Mouse (Mus musculus) limb, embryonic 12.5 days (tissue): ENCODE results near the gene Cldn7. TPM values are rescaled to one million over a fixed set of nuclear protein-coding genes. Genes with fewer than 3 reads are reported as not detected.
A peak's percentile ranks its signal among the peaks of the same experiment; 100 is the strongest.

Experiments used
- ATAC-seq: fragments of 200-750 bp; cut with Nextera tagmentation; 2 replicates; pipeline ENCODE4 v1.8.0; 2017; ENCODE audit warnings: low read depth, moderate TSS enrichment; ENCODE audit not compliant: insufficient number of reproducible peaks, insufficient read depth, low FRiP score, low TSS enrichment
- H3K27ac ChIP-seq: fragments of 300-500 bp; sonication (generic); 2 replicates; pipeline ENCODE4 v1.5.1; 2016; ENCODE audit warnings: mild to moderate bottlenecking, moderate library complexity
- H3K27me3 ChIP-seq: fragments of 300-500 bp; sonication (generic); 2 replicates; pipeline ENCODE4 v1.6.1; 2016; ENCODE audit warnings: mild to moderate bottlenecking, moderate library complexity
- H3K36me3 ChIP-seq: fragments of 300-500 bp; sonication (generic); 2 replicates; pipeline ENCODE4 v1.6.1; 2016; ENCODE audit warnings: mild to moderate bottlenecking, moderate library complexity
- H3K4me1 ChIP-seq: fragments of 300-500 bp; sonication (generic); replicated peaks from 2 replicates; pipeline ENCODE4 v1.6.1; 2016
- H3K4me2 ChIP-seq: fragments of 300-500 bp; sonication (generic); 2 replicates; pipeline ENCODE4 v1.6.1; 2016; ENCODE audit warnings: mild to moderate bottlenecking, moderate library complexity
- H3K4me3 ChIP-seq: fragments of 300-500 bp; sonication (generic); replicated peaks from 2 replicates; pipeline ENCODE4 v1.5.1; 2016; ENCODE audit warnings: mild to moderate bottlenecking
- H3K9ac ChIP-seq: fragments of 300-500 bp; sonication (generic); replicated peaks from 2 replicates; pipeline ENCODE4 v1.6.1; 2016; ENCODE audit warnings: mild to moderate bottlenecking, moderate library complexity
- H3K9me3 ChIP-seq: fragments of 300-500 bp; sonication (generic); 2 replicates; pipeline ENCODE4 v1.6.1; 2016; ENCODE audit warnings: mild to moderate bottlenecking, moderate library complexity
- WGBS: fragments of 180-500 bp; shearing (Covaris S2); methylation state at CpG from one replicate; pipeline ENCODE4 v1.1.7; 2016; 5-methylcytosine and 5-hydroxymethylcytosine counted together
- polyA plus RNA-seq: library from polyadenylated mRNA; unstranded; fragments of >200 nt; fragmentation: Nextera tagmentation; extraction: Ambion mirVana; gene quantifications from 2 replicates; pipeline ENCODE4 v1.2.1, GENCODE M21; 2016

Gene Cldn7
- polyA plus RNA-seq, 1 experiment from 2014 or later = 18.1 TPM

DNA sequence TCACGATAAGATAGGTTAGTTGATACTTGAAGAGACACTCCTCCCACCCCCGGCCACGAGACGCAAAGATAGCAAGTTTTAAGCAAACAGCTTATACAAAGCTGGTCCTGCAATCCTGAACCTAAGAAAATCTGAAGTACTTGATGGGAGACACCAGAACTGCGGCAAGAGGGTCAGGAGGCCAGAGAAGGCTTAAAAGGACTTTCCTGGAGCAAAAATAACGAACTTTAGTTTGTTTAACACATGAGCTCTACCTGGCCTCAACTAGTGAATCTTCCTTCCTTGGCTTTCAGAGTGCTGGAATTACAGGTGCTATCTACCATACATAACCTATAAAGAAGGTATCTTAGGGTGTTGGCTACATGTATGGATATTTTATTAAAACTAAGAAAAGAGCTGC, 29.9 kb upstream of the Cldn7 start:
- WGBS = 21% methylated on average over 6 of the region's 6 CpGs
- H3K9ac ChIP-seq = no peak overlapping the region
- peaks cover 18% of the 10 kb centered on the region for H3K27me3 ChIP-seq
- H3K27ac ChIP-seq = no peak overlapping the region
- no peaks in the 10 kb centered on the region for H3K9me3 ChIP-seq
- peaks cover 36% of the 10 kb centered on the region for H3K4me1 ChIP-seq
- H3K4me3 ChIP-seq = peak overlapping the region; percentile 19
- ATAC-seq = no peak
- no peaks in the 10 kb centered on the region for H3K36me3 ChIP-seq
- H3K4me2 ChIP-seq = peak overlapping the region; percentile 100

DNA sequence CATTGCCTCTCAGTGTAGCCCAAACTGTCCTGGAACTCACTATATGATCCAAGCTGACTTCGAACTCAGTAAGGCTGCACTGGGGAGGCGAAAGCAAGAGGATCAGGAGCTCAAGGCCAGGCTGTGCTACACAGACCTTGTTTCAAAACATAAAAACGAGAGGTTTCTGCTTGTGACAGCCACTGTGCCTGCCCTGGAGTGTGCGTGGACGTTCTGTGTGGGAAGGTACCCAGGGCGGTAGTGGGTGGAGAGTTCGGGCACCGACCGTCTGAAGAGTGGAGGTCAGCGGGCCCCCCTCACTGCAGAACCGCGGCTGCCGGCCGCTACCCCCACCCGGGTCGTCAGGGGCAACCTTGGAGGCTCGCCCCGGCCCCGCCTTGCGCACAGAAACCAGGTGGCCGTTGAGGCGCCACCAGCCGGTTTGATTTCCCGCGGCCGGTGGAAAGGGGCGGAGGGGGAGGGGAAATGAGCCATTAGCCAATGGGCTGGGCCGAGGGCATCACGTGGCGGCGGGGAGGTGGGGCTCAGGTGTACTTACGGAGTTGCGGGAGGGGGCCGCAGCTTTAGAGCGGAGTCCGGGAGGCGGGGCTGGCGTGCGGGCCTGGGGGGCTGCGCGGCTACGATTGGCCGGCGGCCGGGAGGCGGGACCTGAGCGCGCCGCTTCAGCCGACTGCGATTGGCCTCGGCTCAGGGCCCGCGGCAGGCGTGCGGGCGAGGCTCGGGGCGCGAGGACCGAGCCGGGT, 29.3 kb upstream of the Cldn7 start, which contains the start of gene Ybx2:
Gene Ybx2 (plus strand): TSS at position 660 of the 743 bp plus-strand sequence.
- Histone ChIP-seq H3K36me3 (no peaks in the 10 kb centered on the region), H3K4me1 (peaks cover 36% of the 10 kb centered on the region), H3K9me3 (no peaks in the 10 kb centered on the region), H3K27me3 (peaks cover 18% of the 10 kb centered on the region), H3K4me2 (peak within 1 kb of the TSS; percentile 100), H3K4me3 (peak within 1 kb of the TSS; percentile 70), H3K27ac (peak within 1 kb of the TSS; percentile 56; the same call in 1 of the 2 replicates), H3K9ac (peak within 1 kb of the TSS; percentile 75)
- peak; percentile 89 for ATAC-seq
- WGBS = 2% methylated on average over 54 of the region's 62 CpGs

DNA sequence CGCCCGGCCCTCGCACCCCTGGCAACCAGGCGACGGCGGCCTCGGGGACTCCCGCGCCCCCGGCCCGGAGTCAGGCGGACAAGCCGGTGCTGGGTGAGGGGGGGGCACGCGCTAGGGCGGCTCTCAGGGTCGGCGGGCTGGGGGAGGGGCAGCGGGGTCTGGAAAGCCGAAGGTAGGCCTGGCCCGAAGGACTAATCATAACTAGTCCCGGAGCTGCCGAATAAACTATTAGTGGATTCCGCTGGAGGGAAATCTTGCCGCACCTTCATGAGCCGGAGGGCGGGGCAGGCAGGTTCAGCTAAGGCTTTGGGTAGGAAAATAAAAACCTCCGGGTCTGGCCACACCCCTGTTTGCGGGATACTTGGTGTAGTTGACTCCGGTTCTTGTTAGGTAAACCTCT, 28.4 kb upstream of the Cldn7 start:
- Histone ChIP-seq H3K27me3 (peaks cover 18% of the 10 kb centered on the region), H3K9ac (peak overlapping the region; percentile 75), H3K4me2 (peak overlapping the region; percentile 100), H3K4me3 (peak overlapping the region; percentile 70), H3K4me1 (peaks cover 36% of the 10 kb centered on the region), H3K9me3 (no peaks in the 10 kb centered on the region), H3K36me3 (0 out of 2 replicates have a peak, but pooled peaks cover 2% of the 10 kb centered on the region), H3K27ac (0 out of 2 replicates have a peak overlapping the region, but pooled peaks have one; percentile 17)
- no peak for ATAC-seq
- WGBS = under 1% methylated on average over 30 of the region's 30 CpGs

DNA sequence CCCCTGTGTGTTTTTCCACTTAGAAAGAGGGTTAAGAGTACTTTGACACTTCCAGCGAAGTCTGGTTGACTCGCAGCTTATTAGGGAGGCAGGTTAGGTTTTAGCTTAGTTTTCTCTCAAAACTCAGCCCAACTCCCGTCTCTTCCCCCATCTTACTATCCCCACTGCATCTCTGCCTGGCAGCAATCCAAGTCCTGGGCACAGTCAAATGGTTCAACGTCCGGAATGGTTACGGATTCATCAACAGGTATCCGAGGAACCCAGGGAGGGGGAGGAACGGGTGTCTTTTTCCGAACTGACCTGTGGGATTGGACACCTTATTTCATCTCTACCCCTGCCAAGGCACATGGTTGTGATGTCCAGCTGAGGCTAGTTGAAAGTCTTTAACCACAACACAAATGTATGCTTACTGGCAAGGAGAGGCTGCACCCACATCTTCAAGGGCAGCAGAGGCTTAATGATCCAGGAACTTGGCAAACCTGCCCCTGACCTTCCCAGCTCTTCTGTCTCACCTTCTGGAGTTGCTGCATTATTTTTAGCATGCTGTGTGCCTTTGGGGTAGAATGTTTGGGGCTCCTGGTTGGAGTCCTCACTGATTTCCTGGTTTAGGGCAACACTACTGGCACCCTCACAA, 27.7 kb upstream of the Cldn7 start:
- Histone ChIP-seq H3K27ac (no peak overlapping the region), H3K36me3 (peaks cover 7% of the 10 kb centered on the region; the same call in 1 of the 2 replicates), H3K4me1 (peaks cover 39% of the 10 kb centered on the region), H3K27me3 (peaks cover 18% of the 10 kb centered on the region), H3K9me3 (no peaks in the 10 kb centered on the region), H3K9ac (peak overlapping the region; percentile 75; the same call in 1 of the 2 replicates), H3K4me3 (peak overlapping the region; percentile 70), H3K4me2 (peak overlapping the region; percentile 100)
- 44% methylated on average over 9 of the region's 9 CpGs for WGBS
- no peak for ATAC-seq

DNA sequence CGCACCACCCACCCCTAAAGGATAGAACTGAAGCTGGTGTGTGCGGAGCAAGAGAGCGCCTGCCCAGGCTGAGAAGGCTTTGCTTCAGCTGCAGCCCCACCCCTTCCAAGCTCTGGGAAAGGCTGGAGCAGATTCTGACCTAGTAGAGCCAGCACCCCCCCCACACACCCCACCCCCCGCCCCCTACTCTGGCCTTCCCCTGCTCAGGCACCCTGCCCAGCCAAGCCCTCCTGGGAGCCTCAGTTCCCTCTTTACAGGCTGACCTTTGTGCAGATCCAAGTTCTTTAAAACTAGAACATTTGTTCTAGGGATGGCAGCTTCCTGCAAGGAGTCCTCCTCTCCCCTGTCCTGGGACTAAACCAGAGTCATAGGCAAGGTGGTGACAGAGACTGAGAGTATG, 27.2 kb upstream of the Cldn7 start:
- Histone ChIP-seq H3K27ac (no peak overlapping the region), H3K4me1 (peaks cover 39% of the 10 kb centered on the region), H3K9ac (no peak overlapping the region; the same call in 1 of the 2 replicates), H3K27me3 (peaks cover 18% of the 10 kb centered on the region), H3K9me3 (no peaks in the 10 kb centered on the region), H3K4me2 (peak overlapping the region; percentile 100), H3K4me3 (peak overlapping the region; percentile 70; the same call in 1 of the 2 replicates), H3K36me3 (peaks cover 13% of the 10 kb centered on the region; the same call in 1 of the 2 replicates)
- no peak for ATAC-seq
- 43% methylated on average over 3 of the region's 4 CpGs for WGBS

DNA sequence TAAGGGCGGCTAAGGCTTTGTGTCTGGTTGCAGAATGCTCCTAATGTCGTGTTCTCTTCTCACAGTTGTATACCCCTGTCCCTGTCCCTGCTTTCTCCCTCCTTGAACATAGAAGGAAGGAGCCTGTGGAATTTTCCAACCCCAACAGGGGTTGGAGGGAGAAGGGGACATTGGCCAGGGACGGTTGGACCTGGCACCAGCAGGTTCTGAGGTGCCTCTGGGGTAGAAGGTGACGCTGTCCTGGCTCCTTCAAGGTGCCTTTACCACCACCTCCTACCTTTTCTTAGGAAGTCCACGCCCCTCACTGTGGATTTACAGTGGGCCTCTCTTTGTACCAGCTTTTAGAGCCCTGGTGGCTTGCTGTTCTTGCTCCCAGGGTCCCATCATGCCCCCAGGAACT, 26.7 kb upstream of the Cldn7 start:
- Histone ChIP-seq H3K27me3 (peaks cover 18% of the 10 kb centered on the region), H3K36me3 (peaks cover 17% of the 10 kb centered on the region), H3K4me3 (no peak overlapping the region), H3K4me2 (peak overlapping the region; percentile 100; the same call in 1 of the 2 replicates), H3K27ac (no peak overlapping the region), H3K4me1 (peaks cover 39% of the 10 kb centered on the region), H3K9me3 (no peaks in the 10 kb centered on the region), H3K9ac (peak overlapping the region; percentile 23; the same call in 1 of the 2 replicates)
- WGBS = 68% methylated on average over 5 of the region's 5 CpGs
- ATAC-seq = no peak

DNA sequence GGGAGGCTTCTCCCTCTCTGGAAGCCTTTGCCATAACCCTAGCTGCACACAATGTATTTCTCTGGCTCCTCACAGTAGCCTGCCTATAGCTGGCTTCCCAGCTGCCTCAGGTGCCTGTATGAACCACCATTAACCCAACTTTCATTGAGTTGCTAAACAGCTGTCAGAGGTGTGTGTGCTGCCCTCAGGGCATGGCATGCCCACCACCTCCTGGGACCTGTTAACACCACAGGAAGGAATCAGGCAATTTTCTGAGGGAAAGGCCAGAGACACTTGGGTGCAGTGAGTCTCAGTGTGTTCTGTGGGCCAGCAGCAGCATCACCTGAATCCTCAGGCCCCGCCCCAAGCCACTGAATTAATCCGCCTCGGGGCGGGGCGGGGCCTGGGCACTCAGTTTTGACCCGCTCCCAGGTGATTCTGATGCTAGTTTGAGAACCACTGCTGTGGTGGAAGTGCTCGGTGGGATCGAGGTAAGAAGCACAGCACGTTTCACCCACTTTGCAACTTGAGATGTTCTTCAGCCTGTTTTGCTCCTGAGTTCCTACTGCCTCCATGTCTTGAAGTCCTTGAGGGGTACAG, 26.1 kb upstream of the Cldn7 start:
- peak overlapping the region; percentile 23; the same call in 1 of the 2 replicates for H3K9ac ChIP-seq
- peaks cover 18% of the 10 kb centered on the region for H3K27me3 ChIP-seq
- ATAC-seq = no peak
- WGBS = 26% methylated on average over 9 of the region's 9 CpGs
- no peaks in the 10 kb centered on the region for H3K9me3 ChIP-seq
- H3K27ac ChIP-seq = no peak overlapping the region
- peaks cover 39% of the 10 kb centered on the region for H3K4me1 ChIP-seq
- H3K4me3 ChIP-seq = peak overlapping the region; percentile 12; the same call in 1 of the 2 replicates
- peaks cover 24% of the 10 kb centered on the region for H3K36me3 ChIP-seq
- H3K4me2 ChIP-seq = peak overlapping the region; percentile 17; the same call in 1 of the 2 replicates

DNA sequence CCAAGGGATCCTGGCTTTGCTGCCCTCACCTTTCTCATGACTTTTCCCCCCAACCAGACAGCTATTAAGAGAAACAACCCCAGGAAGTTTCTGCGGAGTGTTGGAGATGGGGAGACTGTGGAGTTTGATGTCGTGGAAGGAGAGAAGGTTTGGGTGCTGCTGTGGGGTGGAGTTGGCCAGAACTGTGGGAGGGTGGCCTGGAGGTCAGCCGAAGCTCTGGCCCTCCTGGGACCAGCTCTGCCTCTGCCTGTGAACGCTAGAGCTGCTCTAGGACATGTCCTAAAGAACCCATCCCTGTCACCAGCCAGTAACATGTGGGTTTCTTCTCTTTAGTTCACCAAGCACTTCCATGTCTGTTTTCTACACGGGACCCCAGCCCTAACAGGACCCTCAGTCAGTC, 25.4 kb upstream of the Cldn7 start:
- Histone ChIP-seq H3K9ac (no peak overlapping the region), H3K27ac (no peak overlapping the region), H3K4me1 (peaks cover 39% of the 10 kb centered on the region), H3K9me3 (no peaks in the 10 kb centered on the region), H3K36me3 (peaks cover 30% of the 10 kb centered on the region), H3K4me2 (no peak overlapping the region), H3K27me3 (peaks cover 18% of the 10 kb centered on the region), H3K4me3 (no peak overlapping the region)
- WGBS = 67% methylated on average over 5 of the region's 5 CpGs
- ATAC-seq = no peak

DNA sequence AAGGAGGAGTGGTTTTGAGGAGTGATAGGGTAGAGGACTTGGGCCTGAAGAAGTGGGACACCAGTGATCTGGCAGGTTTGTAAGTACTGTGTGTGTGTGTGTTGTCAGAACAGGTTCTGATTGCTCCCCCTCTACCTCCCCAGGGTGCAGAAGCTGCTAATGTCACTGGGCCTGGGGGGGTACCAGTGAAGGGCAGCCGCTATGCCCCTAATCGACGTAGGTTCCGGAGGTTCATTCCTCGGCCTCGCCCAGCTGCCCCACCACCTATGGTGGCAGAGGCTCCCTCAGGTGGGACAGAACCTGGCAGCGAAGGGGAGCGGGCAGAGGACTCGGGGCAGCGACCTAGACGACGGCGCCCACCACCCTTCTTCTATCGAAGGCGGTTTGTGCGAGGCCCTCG, 24.8 kb upstream of the Cldn7 start:
- Histone ChIP-seq H3K9me3 (no peaks in the 10 kb centered on the region), H3K27me3 (peaks cover 18% of the 10 kb centered on the region), H3K27ac (no peak overlapping the region), H3K36me3 (peaks cover 35% of the 10 kb centered on the region), H3K9ac (no peak overlapping the region), H3K4me3 (no peak overlapping the region), H3K4me1 (peaks cover 39% of the 10 kb centered on the region), H3K4me2 (no peak overlapping the region)
- 97% methylated on average over 17 of the region's 17 CpGs for WGBS
- no peak for ATAC-seq

DNA sequence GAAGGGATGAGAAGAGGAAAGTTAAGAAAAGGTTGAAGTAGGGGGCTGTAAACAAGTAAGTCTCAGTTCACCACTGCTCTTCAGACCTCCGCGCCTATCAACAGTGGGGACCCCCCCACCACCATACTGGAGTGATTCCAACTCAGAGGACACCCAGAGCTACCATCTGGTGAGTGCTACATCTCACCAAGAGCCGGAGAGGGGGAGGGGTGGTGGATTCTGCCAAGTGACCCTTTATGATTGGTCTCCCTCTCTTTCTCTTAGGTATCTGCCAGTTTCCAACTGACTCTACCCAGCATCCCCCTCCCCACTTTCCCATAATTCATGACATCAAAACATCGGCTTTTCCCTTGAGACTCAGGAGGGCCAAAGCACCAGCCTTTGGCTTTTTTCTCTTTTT, 23.6 kb upstream of the Cldn7 start:
- Histone ChIP-seq H3K4me1 (peaks cover 37% of the 10 kb centered on the region), H3K4me3 (no peak overlapping the region), H3K9ac (no peak overlapping the region; the same call in 1 of the 2 replicates), H3K27me3 (peaks cover 14% of the 10 kb centered on the region), H3K9me3 (no peaks in the 10 kb centered on the region), H3K27ac (no peak overlapping the region), H3K4me2 (no peak overlapping the region), H3K36me3 (peaks cover 48% of the 10 kb centered on the region)
- no peak for ATAC-seq
- 77% methylated on average over 4 of the region's 4 CpGs for WGBS

DNA sequence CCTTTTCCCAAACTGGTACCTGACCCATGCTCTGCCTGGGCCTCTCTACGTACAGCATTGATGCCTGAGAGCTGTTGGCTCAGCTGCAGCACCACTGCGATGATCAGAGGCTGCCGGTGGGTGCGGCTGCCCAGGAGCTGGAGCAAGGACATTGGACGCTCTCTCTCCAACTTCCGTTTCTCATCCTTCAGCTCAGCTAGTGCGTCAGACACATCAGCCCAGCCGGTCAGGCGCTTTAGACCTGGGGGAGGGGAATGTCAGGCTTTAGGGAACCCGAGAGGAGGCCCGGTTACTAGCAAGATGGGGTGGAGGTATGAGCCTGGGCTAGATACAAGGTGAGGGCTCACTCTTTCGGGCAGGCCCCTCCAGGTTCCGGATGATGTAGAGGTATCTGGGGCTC, 19.4 kb upstream of the Cldn7 start:
- H3K4me2 ChIP-seq = no peak overlapping the region
- no peak overlapping the region for H3K9ac ChIP-seq
- H3K27ac ChIP-seq = no peak overlapping the region
- no peaks in the 10 kb centered on the region for H3K9me3 ChIP-seq
- no peaks in the 10 kb centered on the region for H3K27me3 ChIP-seq
- 72% methylated on average over 13 of the region's 13 CpGs for WGBS
- peaks cover 27% of the 10 kb centered on the region for H3K4me1 ChIP-seq
- peaks cover 53% of the 10 kb centered on the region for H3K36me3 ChIP-seq
- H3K4me3 ChIP-seq = no peak overlapping the region
- ATAC-seq = no peak
